Mouse (Mus musculus) ES-Bruce4 (cell line): ENCODE measurements around the gene Limd2. TPM values are rescaled to one million over a fixed set of nuclear protein-coding genes. Genes with fewer than 3 reads are reported as not detected.

Experiments
- H3K27ac ChIP-seq: 2 replicates; pipeline ENCODE4 v1.5.1; 2012; ENCODE audit warnings: low read length, inconsistent platforms; ENCODE audit not compliant: insufficient read depth
- H3K27me3 ChIP-seq: 2 replicates; pipeline ENCODE4 v1.6.1; 2012; ENCODE audit warnings: mild to moderate bottlenecking, low read length, inconsistent platforms; ENCODE audit not compliant: control insufficient read depth, poor library complexity, insufficient read depth, severe bottlenecking
- H3K36me3 ChIP-seq: 2 replicates; pipeline ENCODE4 v1.6.1; 2012; ENCODE audit warnings: inconsistent platforms, mild to moderate bottlenecking, low read length, moderate library complexity; ENCODE audit not compliant: control insufficient read depth, poor library complexity, insufficient read depth, severe bottlenecking
- H3K4me1 ChIP-seq: one replicate; pipeline ENCODE4 v1.8.1; 2011; ENCODE audit warnings: low read length; ENCODE audit not compliant: control insufficient read depth, insufficient read depth
- H3K4me3 ChIP-seq: 2 replicates; pipeline ENCODE4 v1.5.1; 2011; ENCODE audit warnings: low read depth, mild to moderate bottlenecking, low read length
- H3K9ac ChIP-seq: 2 replicates; pipeline ENCODE4 v1.6.1; 2012; ENCODE audit warnings: low read depth, mild to moderate bottlenecking, inconsistent platforms; ENCODE audit not compliant: poor library complexity, severe bottlenecking
- H3K9me3 ChIP-seq: replicated peaks from 2 replicates; pipeline ENCODE4 v1.6.1; 2012; ENCODE audit warnings: mild to moderate bottlenecking, low read length, inconsistent platforms; ENCODE audit not compliant: control insufficient read depth, poor library complexity, insufficient read depth, severe bottlenecking
- CTCF ChIP-seq: IDR thresholded peaks from one replicate; pipeline ENCODE4 v1.8.1; 2011; ENCODE audit warnings: low read depth, low read length
- EP300 ChIP-seq: IDR thresholded peaks from 2 replicates; pipeline ENCODE4 v1.6.1; 2011; ENCODE audit warnings: low read depth, low read length; ENCODE audit not compliant: insufficient read depth
- POLR2A ChIP-seq: IDR thresholded peaks from one replicate; pipeline ENCODE4 v1.8.1; 2011; ENCODE audit warnings: low read length; ENCODE audit not compliant: insufficient read depth
- polyA plus RNA-seq: library from polyadenylated mRNA; stranded (reverse); fragments of >200 nt; gene quantifications from 2 replicates; pipeline ENCODE4 v1.2.4, GENCODE M21; 2011; ENCODE audit warnings: low read depth; ENCODE audit not compliant: missing spikeins, insufficient read depth, insufficient read length

The Limd2 gene
- polyA plus RNA-seq, 1 experiment = 53.7 TPM

DNA sequence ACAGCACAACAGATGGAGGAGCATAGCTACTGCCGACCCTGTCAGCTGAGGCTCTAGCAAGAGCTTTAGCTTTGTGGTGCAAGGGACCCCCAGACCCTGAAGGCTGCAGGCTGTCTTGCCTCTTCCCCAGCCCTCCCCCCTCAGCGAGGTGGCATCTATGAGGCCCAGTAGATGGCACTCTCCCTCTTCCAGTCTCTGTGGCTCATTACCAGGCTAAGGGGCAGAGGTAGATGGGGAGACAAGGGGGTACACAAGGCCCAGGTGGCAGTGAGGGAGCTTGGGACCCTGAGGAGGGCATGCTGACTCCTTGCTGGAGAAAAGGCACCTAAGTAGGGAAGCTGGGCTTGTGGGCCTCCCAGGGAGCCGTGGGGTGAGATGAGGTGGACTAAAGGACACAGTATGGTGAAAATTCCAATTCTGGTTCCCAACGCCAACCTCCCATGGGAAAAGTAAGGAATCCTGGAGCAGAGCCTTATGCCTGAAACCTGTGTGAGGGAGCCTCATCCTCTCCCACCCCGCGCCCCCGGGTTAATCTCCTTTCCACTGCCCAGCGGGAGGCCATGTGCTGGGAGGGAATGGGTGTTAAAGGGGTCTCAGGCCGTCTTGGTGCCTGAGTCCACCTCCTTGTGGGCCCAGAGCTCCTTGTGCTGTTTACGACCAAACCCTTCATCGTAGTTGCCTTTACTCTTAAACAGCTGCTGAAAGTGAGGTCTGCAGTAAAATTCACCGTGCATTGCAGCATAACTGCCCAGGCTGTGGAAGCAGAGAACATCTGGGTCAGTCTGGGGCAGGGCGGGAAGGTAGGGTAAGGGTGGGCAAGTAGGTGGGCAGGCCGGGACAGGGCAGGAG lies 2.4 kb downstream of the Limd2 start:
- H3K27me3 ChIP-seq = no peaks in the 10 kb centered on the region
- peaks cover 3% of the 10 kb centered on the region; the same call in 1 of the 2 replicates for H3K36me3 ChIP-seq
- H3K9me3 ChIP-seq = no peaks in the 10 kb centered on the region
- peak overlapping the region; percentile 74 for H3K4me3 ChIP-seq
- H3K4me1 ChIP-seq = no peaks in the 10 kb centered on the region
- TF ChIP-seq EP300 = no peak
- peak; percentile 35 for TF ChIP-seq CTCF
- no peak for TF ChIP-seq POLR2A
- no peak overlapping the region for H3K27ac ChIP-seq
- no peak overlapping the region for H3K9ac ChIP-seq

DNA sequence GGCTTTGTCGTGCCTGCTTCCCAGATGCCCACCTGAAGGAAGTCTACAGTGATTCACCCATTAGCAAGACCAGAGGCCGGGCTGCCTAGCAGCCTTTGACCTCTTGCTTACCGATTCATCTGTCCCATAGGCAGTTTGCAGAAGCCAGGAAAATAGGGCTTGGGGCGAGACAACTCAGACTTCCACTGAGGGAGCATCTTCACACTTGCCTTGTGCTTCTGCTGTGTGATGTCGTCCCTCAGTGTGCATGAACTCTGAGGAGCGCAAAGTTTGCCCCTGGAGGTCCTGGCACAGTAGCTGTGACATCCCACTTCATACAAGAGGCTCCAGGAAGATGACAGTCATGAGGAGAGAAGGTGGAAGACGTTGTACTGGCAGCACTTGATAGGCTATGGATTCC lies 3.5 kb downstream of the Limd2 start:
- H3K4me1 ChIP-seq = no peaks in the 10 kb centered on the region
- H3K4me3 ChIP-seq = no peak overlapping the region
- no peak overlapping the region for H3K27ac ChIP-seq
- no peak overlapping the region for H3K9ac ChIP-seq
- H3K27me3 ChIP-seq = no peaks in the 10 kb centered on the region
- H3K9me3 ChIP-seq = no peaks in the 10 kb centered on the region
- TF ChIP-seq EP300 = no peak
- TF ChIP-seq POLR2A = no peak
- no peak for TF ChIP-seq CTCF
- H3K36me3 ChIP-seq = peaks cover 3% of the 10 kb centered on the region; the same call in 1 of the 2 replicates

DNA sequence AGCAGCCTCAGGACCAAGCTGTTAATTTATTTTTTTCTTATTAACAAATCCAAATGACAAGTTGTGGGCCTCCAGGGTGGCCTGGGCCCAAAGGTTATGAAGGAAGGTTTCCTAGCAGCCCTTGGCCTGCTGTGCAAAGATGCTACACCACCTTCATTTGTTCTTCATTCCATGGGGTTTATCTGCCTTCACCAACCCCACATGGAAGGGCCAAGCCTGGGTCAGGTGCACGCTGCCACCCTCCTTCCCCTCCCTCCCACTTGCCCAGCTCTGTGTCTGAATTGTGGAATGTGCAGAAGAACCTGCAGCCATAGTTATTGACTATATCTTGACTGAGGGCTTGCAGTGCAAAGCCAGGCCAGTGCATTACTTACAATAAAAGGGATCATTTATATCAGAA lies 4.4 kb downstream of the Limd2 start:
- peaks cover 6% of the 10 kb centered on the region for H3K36me3 ChIP-seq
- TF ChIP-seq POLR2A (no peak), EP300 (no peak), CTCF (no peak)

DNA sequence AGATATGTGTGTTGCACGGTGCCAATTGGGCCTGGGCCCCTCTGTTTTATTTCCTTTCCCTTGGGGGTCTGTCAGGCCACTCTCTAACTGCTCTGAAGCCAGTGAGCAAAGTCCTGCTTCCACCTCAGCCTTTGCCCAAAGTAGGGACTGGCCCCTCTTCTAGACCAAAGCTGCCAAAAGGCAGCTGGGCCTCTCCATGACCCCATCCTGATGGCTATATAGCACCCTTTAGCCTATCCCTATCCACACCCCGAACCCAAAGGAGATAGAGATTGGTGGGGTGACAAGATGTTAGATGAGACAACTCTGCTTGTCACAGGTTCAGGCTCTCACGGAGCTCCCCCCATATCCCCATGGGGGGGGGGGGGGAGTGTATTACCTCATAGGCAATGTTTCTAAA lies 4.9 kb downstream of the Limd2 start:
- H3K36me3 ChIP-seq = peaks cover 10% of the 10 kb centered on the region
- no peaks in the 10 kb centered on the region for H3K27me3 ChIP-seq
- no peak overlapping the region for H3K9ac ChIP-seq
- no peaks in the 10 kb centered on the region for H3K9me3 ChIP-seq
- TF ChIP-seq CTCF (no peak), EP300 (no peak), POLR2A (no peak)
- no peak overlapping the region for H3K27ac ChIP-seq
- no peak overlapping the region for H3K4me3 ChIP-seq
- no peaks in the 10 kb centered on the region for H3K4me1 ChIP-seq

More for the DNA sequence above, 4.4 kb downstream of the Limd2 start:
- H3K4me3 ChIP-seq = no peak overlapping the region
- no peaks in the 10 kb centered on the region for H3K27me3 ChIP-seq
- H3K9me3 ChIP-seq = no peaks in the 10 kb centered on the region
- H3K4me1 ChIP-seq = no peaks in the 10 kb centered on the region
- no peak overlapping the region for H3K9ac ChIP-seq
- H3K27ac ChIP-seq = no peak overlapping the region

DNA sequence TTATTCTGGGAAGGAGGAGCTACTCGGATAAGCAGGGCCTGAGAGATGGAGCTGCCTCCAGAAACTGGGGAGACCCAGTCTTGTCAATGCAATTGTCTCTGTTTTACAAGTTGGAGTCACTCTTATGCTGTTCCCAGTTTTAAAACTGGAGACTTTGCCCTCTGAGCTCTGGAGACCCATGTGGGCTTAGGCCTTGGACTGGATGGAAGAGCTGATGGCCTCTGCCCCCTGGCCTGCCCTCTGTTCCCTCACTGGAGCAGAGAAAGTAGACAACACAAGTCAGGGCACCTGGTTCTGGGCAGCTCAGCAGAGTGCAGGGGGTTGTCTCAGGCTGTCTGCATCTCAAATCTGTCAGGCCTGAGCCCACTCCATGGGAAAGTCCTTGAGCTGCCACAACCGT lies 5.9 kb downstream of the Limd2 start:
- Histone ChIP-seq H3K36me3 (peaks cover 18% of the 10 kb centered on the region), H3K9ac (no peak overlapping the region), H3K27ac (no peak overlapping the region), H3K4me3 (no peak overlapping the region), H3K9me3 (no peaks in the 10 kb centered on the region), H3K27me3 (no peaks in the 10 kb centered on the region), H3K4me1 (no peaks in the 10 kb centered on the region)
- TF ChIP-seq CTCF = no peak
- TF ChIP-seq POLR2A = no peak
- no peak for TF ChIP-seq EP300

DNA sequence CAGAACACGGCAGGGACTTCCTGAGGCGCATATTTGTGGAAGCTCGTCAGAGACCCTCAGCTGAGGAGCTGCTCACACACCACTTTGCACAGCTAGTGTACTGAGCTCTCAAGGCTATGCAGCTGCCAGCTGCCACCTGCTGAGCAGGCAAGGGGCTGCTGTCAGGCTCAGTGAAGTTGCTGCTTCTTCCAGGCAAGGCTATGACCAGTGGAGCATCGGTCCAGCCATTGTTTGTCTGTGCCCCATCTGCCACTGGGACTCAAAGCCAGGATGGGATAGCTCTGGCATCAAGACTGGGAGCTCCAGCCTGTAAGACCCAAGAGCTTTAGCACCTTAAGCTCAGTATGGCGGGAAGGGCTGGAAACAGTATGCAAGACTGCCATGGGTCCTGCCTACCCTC lies 6.6 kb downstream of the Limd2 start:
- Histone ChIP-seq H3K9me3 (no peaks in the 10 kb centered on the region), H3K4me3 (no peak overlapping the region), H3K9ac (no peak overlapping the region), H3K27ac (no peak overlapping the region), H3K27me3 (no peaks in the 10 kb centered on the region), H3K4me1 (no peaks in the 10 kb centered on the region), H3K36me3 (peaks cover 21% of the 10 kb centered on the region)
- no peak for TF ChIP-seq EP300
- no peak for TF ChIP-seq POLR2A
- TF ChIP-seq CTCF = no peak
